Mouse (Mus musculus) spleen, adult 2 months (tissue): ENCODE measurements around the gene Mdm4.

Experiments
- CTCF ChIP-seq: fragments of 200-500 bp; IDR thresholded peaks from 2 replicates; pipeline ENCODE4 v1.5.1; 2011; ENCODE audit warnings: mild to moderate bottlenecking, inconsistent platforms; ENCODE audit not compliant: insufficient read depth, insufficient read length, insufficient replicate concordance; ENCODE audit errors: extremely low read depth
- POLR2A ChIP-seq: fragments of 200-500 bp; IDR thresholded peaks from 2 replicates; pipeline ENCODE4 v1.6.1; 2011; ENCODE audit warnings: low read depth, low read length, inconsistent platforms

GRCm38 (mm10) chr1:133045011-133045860, 14.9 kb upstream of the Mdm4 start, which contains the start of gene Pik3c2b:
- no peak for TF ChIP-seq POLR2A
- TF ChIP-seq CTCF: no peak
